Mouse (Mus musculus): Measurements from ENCODE around the gene Diras2.

Diras2 gene

GRCm38 (mm10) chr13:52457177-52457888 lies 73.7 kb downstream of the Diras2 start:
- no peak for DNase-seq (ENCODE audit: low spot score)

GRCm38 (mm10) chr13:52455329-52455728 lies 75.8 kb downstream of the Diras2 start:
- DNase-seq (ENCODE audit: low spot score): no peak

- no peak for DNase-seq (ENCODE audit: low spot score)
These were observed 76.3 kb downstream of the Diras2 start for GRCm38 (mm10) chr13:52454708-52455250.

Measured in ovary, adult 18-20 months (tissue).